ENCODE assay signal across 20 mouse cellular contexts in genomic region chr11:119520005-119520712, GRCm38 (mm10). TPM values are rescaled to one million over a fixed set of nuclear protein-coding genes. Genes with fewer than 3 reads are reported as not detected.
DNase-seq lines count a peak whose midpoint lies in the region; ATAC-seq and TF ChIP-seq lines count a peak whose summit lies in the region.
"Had no signal": no experiment of that assay in that cellular context is flagged by ENCODE, and none has a peak within 500 bp of the region (broad histone marks: within the 10 kb centered on the region; RNA-seq: fewer than 3 reads in every experiment).

No protein-coding gene starts in this region.

- peaks cover 8% of the 10 kb centered on the region for H3K4me1 ChIP-seq in lung, adult 2 months (ENCODE audit: control insufficient read depth, insufficient read depth, low read length)
- peaks cover 24% of the 10 kb centered on the region for H3K4me1 ChIP-seq in forebrain, postnatal 0 days (ENCODE audit: insufficient read depth)

- 27% methylated on average over 5 of the region's 5 CpGs for WGBS in lung, adult 2 months
- 75% methylated on average over 5 of the region's 5 CpGs for WGBS in forebrain, postnatal 0 days

- TF ChIP-seq POLR2A in lung, adult 2 months (IDR thresholded peaks at IDR 0.05; ENCODE audit: borderline replicate concordance, extremely low read depth, low read depth, low read length) = no peak

- no peak for TF ChIP-seq CTCF in layer of hippocampus, adult 2 months (conservative IDR thresholded peaks at IDR 0.05)
- TF ChIP-seq CTCF in lung, adult 2 months (IDR thresholded peaks at IDR 0.05; ENCODE audit: insufficient read depth, low read length) = no peak
- no peak for TF ChIP-seq CTCF in forebrain, postnatal 0 days (IDR thresholded peaks at IDR 0.05; ENCODE audit: low read depth)

- no peak for DNase-seq in layer of hippocampus, adult 2 months (ENCODE audit: low spot score in 2 of 2)
- no peak for DNase-seq in layer of hippocampus, postnatal 25 days (ENCODE audit: extremely low spot score in 1 of 2, low spot score in 1 of 2)
- DNase-seq in lung, postnatal 10 days = peak; percentile 32
- DNase-seq in lung, adult 2 months = no peak
- DNase-seq in lung, postnatal 25 days (ENCODE audit: low spot score) = peak; percentile 23
- no peak for DNase-seq in testis, postnatal 10 days (ENCODE audit: low spot score)
- no peak for DNase-seq in forebrain, postnatal 0 days
- DNase-seq: adrenal gland, postnatal 14 days; gastrocnemius, postnatal 14 days; heart, postnatal 14 days; kidney, postnatal 14 days; liver, postnatal 0 days had no signal

- H3K27ac ChIP-seq in layer of hippocampus, adult 2 months = peak overlapping the region; percentile 88
- no peak overlapping the region for H3K27ac ChIP-seq in forebrain, postnatal 0 days (ENCODE audit: low read depth, low read length)
- H3K27ac ChIP-seq: hindbrain, postnatal 0 days; liver, embryonic 12.5 days; midbrain, embryonic 15.5 days; neural tube, embryonic 15.5 days had no signal

- H3K36me3 ChIP-seq in forebrain, postnatal 0 days (ENCODE audit: insufficient read depth) = no peaks in the 10 kb centered on the region
- H3K36me3 ChIP-seq: liver, embryonic 12.5 days; midbrain, embryonic 15.5 days; neural tube, embryonic 15.5 days had no signal

- no peak overlapping the region for H3K9ac ChIP-seq in forebrain, postnatal 0 days
- H3K9ac ChIP-seq: liver, embryonic 12.5 days; liver, postnatal 0 days; midbrain, embryonic 15.5 days; neural tube, embryonic 15.5 days had no signal

- H3K9me3 ChIP-seq in forebrain, postnatal 0 days (ENCODE audit: low read length) = no peaks in the 10 kb centered on the region
- H3K9me3 ChIP-seq: liver, embryonic 12.5 days; midbrain, embryonic 15.5 days; neural tube, embryonic 15.5 days had no signal

- H3K4me3 ChIP-seq in layer of hippocampus, adult 2 months = no peak overlapping the region
- no peak overlapping the region for H3K4me3 ChIP-seq in lung, adult 2 months (replicated peaks; ENCODE audit: extremely low read depth, low read depth, low read length)
- no peak overlapping the region for H3K4me3 ChIP-seq in forebrain, postnatal 0 days (ENCODE audit: low read depth, low read length)
- H3K4me3 ChIP-seq: erythroblast, embryonic 14.5 days; liver, embryonic 12.5 days; midbrain, embryonic 15.5 days; neural tube, embryonic 15.5 days had no signal

- H3K4me2 ChIP-seq in forebrain, postnatal 0 days (ENCODE audit: low read depth) = no peak overlapping the region
- H3K4me2 ChIP-seq: liver, embryonic 12.5 days; midbrain, embryonic 15.5 days; neural tube, embryonic 15.5 days had no signal

- no peaks in the 10 kb centered on the region for H3K27me3 ChIP-seq in forebrain, postnatal 0 days (ENCODE audit: insufficient read depth, low read length)
- H3K27me3 ChIP-seq: midbrain, embryonic 15.5 days; neural tube, embryonic 15.5 days had no signal

- no peak for ATAC-seq in forebrain, postnatal 0 days
- ATAC-seq: forebrain, embryonic 16.5 days; hindbrain, postnatal 0 days; liver, embryonic 12.5 days; liver, postnatal 0 days; midbrain, embryonic 15.5 days had no signal

RNA-seq across cellular contexts. Expression of gene Nptx1, which starts 27.4 kb away (rescaled TPM):
- total RNA-seq in layer of hippocampus, adult 2 months (2021) = 100 to 1,000 TPM; 475 to 499 TPM
- 100 to 1,000 TPM; 388 to 423 TPM for total RNA-seq in layer of hippocampus, postnatal 25 days (2021)
- polyA plus RNA-seq in lung, adult 2 months (2012; rRNA removed) = 8.7 and 11.8 TPM in 2 replicates
- 10.0 and 14.2 TPM in 2 replicates for total RNA-seq in forebrain, postnatal 0 days (2014; rRNA removed)
- 5.1 and 6.9 TPM in 2 replicates for polyA plus RNA-seq in forebrain, postnatal 0 days (2015; fragmentation: Nextera tagmentation; extraction: Ambion mirVana)
- total RNA-seq: granulocyte monocyte progenitor cell, adult 5-6 weeks; MEL had no signal
- polyA plus RNA-seq: erythroblast, embryonic 14.5 days; liver, postnatal 0 days had no signal

RNA-seq across cellular contexts. Expression of gene Endov, which starts 29.0 kb away (rescaled TPM):
- 10 to 100 TPM; 35.8 to 35.9 TPM for total RNA-seq in layer of hippocampus, adult 2 months (2021)
- 10 to 100 TPM; 35.6 to 38.2 TPM for total RNA-seq in layer of hippocampus, postnatal 25 days (2021)
- 16.0 and 21.9 TPM in 2 replicates for polyA plus RNA-seq in lung, adult 2 months (2012; rRNA removed)
- total RNA-seq in forebrain, postnatal 0 days (2014; rRNA removed) = 35.6 and 42.8 TPM in 2 replicates
- 15.2 and 16.9 TPM in 2 replicates for polyA plus RNA-seq in forebrain, postnatal 0 days (2015; fragmentation: Nextera tagmentation; extraction: Ambion mirVana)

Comparison
In these comparisons a context has a peak if more than half of its experiments do, and no peak if none do; other contexts are left out.
1. DNase-seq: peak in lung, postnatal 10 days (single experiment) and lung, postnatal 25 days (single experiment); none in layer of hippocampus, adult 2 months (0 of 2), layer of hippocampus, postnatal 25 days (0 of 2), lung, adult 2 months (single experiment), testis, postnatal 10 days (single experiment) and forebrain, postnatal 0 days (single experiment).
2. RNA of gene Nptx1, which starts 27.4 kb away (total RNA-seq): 475 to 499 TPM in layer of hippocampus, adult 2 months and 388 to 423 TPM in layer of hippocampus, postnatal 25 days; 10.0 to 14.2 TPM in forebrain, postnatal 0 days; every median in the first group is over 10 times any median in the second.